Mouse (Mus musculus) adrenal gland, postnatal 14 days (tissue): ENCODE measurements at regions not wholly inside any gene's neighbourhood (a gene's known extent, or its start where the extent isn't known, plus 50 kb on each side); places are given as distances from the start of the nearest gene placed in this dataset.

ENCODE experiments used
- DNase-seq: peaks from one replicate; pipeline ENCODE4 v3.0.0; 2021; ENCODE audit warnings: mixed read lengths

DNA sequence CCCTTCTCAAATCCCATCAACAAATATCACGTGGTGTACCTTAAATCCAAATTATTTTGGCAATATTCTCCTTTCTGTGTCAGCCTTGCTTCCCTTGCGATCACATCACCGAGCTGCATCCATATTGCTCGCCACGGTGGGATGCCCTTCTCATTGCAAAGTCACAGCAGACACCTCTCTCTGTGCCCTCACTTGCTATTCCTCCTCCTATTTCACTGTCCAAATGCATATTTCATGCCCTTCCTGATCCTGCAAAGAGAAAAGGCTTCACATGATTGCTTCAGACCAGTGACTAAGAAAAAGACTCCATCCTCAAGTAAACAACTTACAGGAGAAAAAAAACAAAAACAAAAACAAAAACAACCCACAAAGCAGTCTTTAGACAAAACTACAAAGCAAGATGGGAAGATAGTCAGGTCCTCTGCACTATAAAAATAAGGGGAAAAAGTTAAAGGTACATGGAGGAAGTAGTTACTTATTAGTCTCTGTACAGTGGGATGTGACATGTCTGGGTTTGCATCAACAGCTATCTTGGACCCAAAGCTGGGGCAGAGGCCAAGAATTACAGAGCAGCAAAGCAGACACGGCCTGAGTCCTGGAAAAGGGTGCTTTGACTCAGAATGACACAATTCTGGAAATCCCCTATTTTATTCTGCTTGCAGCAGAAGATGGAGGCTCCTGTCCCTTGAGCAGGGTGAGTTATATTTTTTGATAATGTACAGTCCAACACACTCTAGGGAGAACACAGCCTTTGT lies 349.3 kb downstream of the Zfp619 start:
- no peak for DNase-seq

GRCm38 (mm10) chr7:39867451-39867850 lies 349.9 kb downstream of the Zfp619 start:
- DNase-seq: no peak

- no peak for DNase-seq
These were observed 364.5 kb downstream of the Zfp619 start for GRCm38 (mm10) chr7:39882113-39882512.

- no peak for DNase-seq
These were observed 376.8 kb downstream of the Zfp619 start for GRCm38 (mm10) chr7:39894208-39894896.

DNA sequence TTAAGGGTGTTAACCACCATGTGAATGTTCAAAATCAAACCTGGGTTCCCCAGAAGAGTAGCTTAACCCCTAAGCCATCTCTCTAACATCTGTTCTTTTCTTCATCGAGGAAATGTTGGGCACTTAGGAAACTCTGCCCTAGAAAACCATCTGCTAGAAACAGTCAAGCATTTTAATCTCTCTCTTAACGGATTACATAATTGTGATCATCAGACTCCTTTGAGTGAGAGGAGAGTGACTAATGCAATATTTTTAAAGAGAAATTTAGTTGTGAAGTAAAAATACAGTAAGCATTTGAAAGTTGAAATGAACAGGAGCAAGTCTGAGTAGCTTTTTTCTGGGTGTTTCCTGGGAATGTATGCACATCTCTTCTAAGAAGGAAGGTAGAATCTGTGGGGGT lies 379.4 kb downstream of the Zfp619 start:
- no peak for DNase-seq

- no peak for DNase-seq
These were observed 380.7 kb downstream of the Zfp619 start for GRCm38 (mm10) chr7:39898268-39898667.

- no peak for DNase-seq
These were observed 416.4 kb downstream of the Zfp619 start for GRCm38 (mm10) chr7:39933946-39934345.

DNA sequence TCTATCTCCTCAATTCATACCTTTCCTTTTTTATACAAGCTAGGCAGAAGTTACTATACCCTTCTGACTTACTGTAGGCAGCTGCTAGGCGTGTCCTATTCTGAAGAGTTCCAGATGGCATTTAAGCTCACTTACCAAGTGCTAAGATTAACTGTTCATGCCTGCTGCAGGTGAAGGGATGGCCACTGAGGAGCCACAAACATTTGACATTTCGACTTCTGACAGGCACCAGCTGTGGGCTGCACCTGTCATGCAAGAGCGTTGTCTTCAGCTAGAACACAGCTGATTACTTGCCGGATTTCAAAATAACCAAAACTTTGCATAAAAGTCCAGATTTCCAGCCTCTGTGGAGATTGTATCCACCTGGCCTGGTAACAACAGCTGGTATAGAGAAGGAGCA lies 419.7 kb downstream of the Zfp619 start:
- DNase-seq: no peak

GRCm38 (mm10) chr7:39942262-39942900 lies 424.8 kb downstream of the Zfp619 start:
- peak; percentile 19 for DNase-seq

DNA sequence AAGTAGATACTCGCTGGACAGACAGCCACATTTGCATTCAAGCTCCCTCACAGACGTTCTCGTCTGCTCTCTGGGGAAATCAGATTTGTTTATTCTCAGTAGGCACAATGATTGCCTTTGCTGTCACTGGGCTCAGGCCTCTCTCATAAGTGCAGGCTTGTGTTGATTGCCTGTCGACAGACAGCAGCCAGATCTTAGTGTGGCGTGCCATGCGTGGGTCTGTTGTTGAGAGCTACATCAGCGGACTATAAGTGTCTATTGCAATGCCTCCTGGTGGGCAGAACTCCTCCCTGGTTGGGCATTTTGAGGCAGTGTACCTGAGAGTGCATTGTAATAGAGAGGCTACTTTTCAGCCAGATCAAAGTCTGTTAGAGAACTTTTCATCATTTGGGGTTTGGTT lies 436.5 kb downstream of the Zfp619 start:
- no peak for DNase-seq

DNA sequence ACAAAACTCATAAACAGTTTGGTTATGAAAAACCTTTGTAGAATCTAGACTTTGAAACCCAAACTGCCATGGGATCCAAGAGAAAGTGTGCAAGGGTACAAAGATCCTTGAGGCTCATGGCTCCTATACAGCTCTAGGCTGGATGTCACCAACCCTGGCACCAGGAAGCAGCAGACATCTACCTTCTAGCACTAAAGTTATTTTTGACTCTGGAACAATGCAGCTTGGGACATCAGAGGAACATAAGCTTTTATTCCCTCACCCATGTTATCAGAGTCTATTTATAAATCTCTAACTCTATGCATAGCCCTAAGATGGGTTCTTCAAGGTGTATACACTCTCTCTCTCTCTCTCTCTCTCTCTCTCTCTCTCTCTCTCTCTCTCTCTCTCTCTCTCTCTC lies 437.4 kb downstream of the Zfp619 start:
- DNase-seq: no peak

DNA sequence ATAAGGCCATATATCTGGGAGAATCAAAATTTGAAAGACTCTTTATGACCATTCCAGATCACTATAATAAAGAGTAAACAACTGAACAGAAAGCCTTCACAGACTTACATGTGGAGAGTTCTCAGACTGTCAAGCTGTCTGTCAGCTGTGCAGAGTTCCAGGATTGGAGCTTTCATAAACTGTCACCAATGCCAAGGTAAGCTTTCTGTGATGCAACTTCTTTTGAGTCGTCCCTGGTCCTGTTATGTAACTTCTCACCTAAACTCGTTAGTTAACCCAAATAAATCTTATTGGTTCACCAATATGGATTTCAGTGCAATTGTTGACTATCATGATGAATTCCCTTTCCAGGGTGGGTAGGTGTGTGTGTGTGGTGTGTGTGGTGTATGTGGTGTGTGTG lies 460.6 kb downstream of the Zfp619 start:
- no peak for DNase-seq

DNA sequence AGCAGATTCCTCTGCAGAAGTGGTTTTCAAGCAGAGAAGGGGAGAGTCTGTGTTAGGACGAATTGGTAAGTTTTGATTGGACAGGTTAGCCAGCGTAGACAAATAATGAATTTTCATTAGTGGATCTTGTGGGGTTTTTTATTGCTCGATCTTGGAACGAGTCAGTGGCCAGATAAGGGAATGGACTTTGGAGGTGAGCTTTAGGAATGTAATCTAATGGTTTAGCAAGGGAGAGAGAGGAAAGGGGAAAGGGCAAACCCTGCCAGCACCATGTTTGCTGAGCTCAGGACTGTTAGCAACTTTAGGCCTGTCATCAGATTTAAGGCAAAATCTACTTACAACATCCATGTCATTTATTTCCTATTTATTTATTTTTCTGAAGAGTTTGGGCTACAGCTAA lies 464.1 kb downstream of the Zfp619 start:
- no peak for DNase-seq
